Mouse (Mus musculus): Measurements from ENCODE around the gene Uqcrc2.

The Uqcrc2 gene

GRCm38 (mm10) chr7:120685227-120685626 lies 50.3 kb downstream of the Uqcrc2 start:
- no peak for DNase-seq (ENCODE audit: low spot score in 2 of 2)

- DNase-seq (ENCODE audit: low spot score in 2 of 2) = peak; percentile 33 to 67
Measured at GRCm38 (mm10) chr7:120690634-120691033, 55.7 kb downstream of the Uqcrc2 start.

GRCm38 (mm10) chr7:120693831-120694375 lies 58.9 kb downstream of the Uqcrc2 start:
- DNase-seq (ENCODE audit: low spot score in 2 of 2) = no peak

- no peak for DNase-seq (ENCODE audit: low spot score in 2 of 2)
Measured at GRCm38 (mm10) chr7:120695196-120695595, 60.2 kb downstream of the Uqcrc2 start.

- no peak for DNase-seq (ENCODE audit: low spot score in 2 of 2)
Measured at GRCm38 (mm10) chr7:120695641-120696040, 60.7 kb downstream of the Uqcrc2 start.

- no peak for DNase-seq (ENCODE audit: low spot score in 2 of 2)
Measured at GRCm38 (mm10) chr7:120696331-120696730, 61.4 kb downstream of the Uqcrc2 start.

DNA sequence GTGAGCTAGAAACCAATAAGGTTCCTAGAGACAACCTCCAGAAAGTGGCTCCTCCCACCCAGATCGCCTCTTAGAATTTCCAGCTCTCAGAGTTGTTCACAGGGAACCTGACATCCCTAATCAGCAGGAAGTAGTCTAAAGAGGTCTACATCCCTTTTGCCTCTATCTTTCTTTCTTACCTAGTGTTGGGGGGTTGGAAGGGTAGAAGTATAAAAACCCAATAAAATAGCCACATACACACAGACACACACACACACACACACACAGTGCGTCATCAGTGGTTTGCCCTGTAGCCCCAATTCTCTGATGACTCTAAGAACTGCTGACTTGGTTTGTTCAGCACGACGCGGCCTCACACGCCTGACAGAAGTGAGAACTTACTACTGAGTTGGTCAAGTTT lies 64.6 kb downstream of the Uqcrc2 start:
- DNase-seq (ENCODE audit: low spot score in 2 of 2) = no peak

DNA sequence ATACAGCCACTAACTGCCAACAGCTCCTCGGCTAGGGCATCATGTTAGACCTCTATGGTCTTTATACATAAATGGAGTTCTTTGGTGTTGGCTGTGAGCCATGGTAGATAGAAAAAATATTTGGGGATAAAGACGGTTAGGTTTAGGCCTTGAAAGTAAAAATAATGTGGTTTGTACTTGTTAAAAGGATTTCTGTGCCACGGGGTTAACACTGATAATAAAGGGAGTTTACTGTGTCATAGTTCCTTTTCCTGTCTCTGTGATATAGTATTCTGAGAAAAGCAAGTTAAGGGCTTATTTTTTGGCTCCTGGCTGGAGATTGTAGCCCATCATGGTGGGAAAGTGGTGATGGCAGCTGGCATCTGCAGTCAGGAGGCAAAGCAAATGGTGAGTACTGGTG lies 68.9 kb downstream of the Uqcrc2 start:
- no peak for DNase-seq (ENCODE audit: low spot score in 2 of 2)
